Mouse (Mus musculus) skeletal muscle tissue, adult 2 months (tissue): Measurements from ENCODE around the gene Rnpc3.
A peak's percentile ranks its signal among the peaks of the same experiment; 100 is the strongest.
"Not testable (repeated sequence)": the region's sequence is repeated elsewhere in the genome, so short reads cannot be mapped to it uniquely, and the experiment has no call there.

Source experiments
- DNase-seq: peaks from one replicate; pipeline ENCODE4 v3.0.0-alpha.2; 2012; ENCODE audit warnings: low read depth, low spot score

Rnpc3 gene

DNA sequence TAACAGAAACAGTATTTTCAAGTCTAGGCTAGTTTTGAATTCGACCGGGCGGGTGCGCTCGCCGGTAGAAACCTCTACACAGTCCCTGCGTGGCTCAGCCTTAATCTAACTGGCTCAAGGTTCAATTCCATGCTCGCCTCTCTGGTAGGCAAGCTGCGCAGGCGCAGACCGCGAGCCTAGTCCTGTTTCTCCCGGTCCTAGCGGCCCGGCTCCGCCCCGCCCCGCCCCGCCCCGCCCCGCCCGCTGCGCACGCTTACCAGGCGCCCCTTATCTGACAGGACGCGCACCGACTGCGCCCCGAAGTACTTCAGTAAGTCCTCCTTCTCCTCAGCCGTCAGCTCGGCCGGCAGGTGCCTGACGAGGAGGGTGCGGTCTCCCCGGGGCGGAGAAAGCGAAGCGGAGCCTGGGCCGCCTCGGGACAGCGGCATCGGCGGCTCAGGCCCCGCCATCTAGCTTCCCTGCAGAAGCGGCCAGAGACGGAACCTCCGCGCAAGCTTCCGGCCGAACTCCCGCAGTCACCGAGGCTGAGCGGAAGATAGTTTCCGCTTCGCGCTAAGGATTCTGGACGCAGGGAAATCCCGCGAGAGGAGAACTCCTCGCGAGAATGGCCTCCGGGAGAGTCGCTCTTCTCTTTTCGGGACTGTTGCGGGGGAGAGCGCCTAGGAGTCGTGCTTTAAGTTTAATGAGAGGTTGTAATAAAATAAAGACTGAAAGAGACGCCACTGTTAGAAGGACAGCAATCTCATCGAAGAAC, at the start of gene Rnpc3:
Gene Rnpc3 (minus strand): TSS at position 544 of the 754 bp plus-strand sequence.
- peak; percentile 97 for DNase-seq

DNA sequence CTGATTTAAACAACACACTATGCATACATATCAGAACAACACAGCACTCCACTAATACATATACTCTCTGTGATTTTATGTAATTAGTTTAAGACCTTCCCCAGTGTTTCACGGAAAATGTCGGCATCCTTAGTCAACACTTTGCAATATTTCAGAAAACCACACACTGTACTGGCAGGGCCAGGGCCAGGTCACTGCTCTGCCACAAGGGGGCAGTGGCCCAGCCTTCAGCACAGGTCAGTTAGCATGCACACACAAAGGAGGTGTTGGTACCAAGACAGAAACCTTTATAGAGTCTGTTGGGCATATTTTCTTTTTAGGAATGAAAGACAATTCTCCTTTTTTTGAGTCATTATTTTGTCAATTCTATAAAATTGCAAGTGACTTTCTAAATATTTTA, 27.0 kb upstream of the Rnpc3 start:
- no peak for DNase-seq

DNA sequence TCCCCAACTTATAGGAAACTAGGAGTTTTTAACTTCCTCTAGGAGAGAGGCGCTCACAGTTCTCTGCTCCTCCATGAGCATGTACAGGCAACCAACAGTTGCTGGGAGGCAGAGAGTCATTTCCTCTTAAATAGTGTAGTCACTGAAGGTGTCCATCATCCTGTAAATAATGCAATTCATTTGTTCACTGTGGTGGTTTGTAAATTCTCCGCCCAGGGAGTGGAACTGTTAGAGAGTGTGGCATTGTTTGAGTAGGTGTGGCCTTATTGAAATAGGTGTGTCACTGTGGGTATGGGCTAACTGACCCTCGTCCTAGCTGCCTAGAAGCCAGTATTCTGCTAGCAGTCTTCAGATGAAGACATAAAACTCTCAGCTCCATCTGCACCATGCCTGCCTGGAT, 24.4 kb upstream of the Rnpc3 start:
- no peak for DNase-seq

DNA sequence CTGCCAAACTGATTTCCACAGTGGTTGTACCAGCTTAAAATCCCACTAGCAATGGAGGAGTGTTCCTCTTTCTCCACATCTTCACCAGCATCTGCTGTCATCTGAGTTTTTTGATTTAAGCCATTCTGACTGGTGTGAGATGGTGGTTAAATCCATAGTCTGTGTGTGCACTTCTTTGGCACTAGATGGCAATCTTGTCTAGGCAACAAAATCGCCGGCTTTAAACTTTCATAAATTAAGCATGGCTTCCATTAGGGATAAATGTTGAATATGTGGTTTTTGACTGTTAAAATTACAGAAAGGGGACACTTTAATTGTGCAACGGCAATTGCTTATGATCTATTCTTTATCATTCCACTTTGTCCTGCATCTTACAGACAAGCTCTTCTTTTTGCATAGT, 21.4 kb upstream of the Rnpc3 start:
- DNase-seq: not testable (repeated sequence)

DNA sequence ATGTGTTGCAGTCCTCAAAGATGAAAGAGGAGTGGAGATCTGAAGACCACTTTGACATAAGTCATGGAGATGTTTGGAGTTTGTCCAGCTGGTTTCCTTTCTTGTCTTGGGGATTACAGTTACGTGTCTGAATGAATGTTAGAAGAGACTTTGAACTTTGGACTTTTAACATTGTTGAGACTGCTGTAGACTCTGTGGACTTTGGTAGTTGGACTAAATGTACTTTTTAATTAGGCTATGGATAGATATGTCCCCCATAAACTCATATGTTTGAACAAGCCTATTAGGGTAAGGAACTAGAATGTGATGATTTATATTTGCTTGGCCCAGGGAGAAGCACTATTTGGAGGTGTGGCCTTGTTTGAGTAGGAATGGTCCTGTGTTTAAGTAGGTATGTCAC, 9.6 kb upstream of the Rnpc3 start:
- DNase-seq: no peak

DNA sequence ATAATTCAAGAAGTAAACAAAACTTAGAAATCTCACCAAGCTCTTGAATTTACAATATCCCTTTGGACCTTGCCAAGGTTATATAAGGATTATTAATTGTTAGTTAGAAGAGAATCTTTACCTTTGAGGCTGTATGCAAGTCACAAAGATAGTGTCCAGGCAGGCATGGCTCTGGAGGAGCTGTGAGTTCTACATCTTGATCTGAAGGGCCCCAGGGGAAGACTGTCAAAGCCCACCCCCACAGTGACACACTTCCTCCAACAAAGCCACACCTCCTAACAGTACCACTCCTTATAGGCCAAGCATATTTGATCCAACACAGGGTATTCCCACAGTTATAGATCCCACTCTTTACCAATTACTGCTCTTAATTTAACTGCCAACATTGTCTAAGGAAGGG, 4.3 kb upstream of the Rnpc3 start:
- no peak for DNase-seq

DNA sequence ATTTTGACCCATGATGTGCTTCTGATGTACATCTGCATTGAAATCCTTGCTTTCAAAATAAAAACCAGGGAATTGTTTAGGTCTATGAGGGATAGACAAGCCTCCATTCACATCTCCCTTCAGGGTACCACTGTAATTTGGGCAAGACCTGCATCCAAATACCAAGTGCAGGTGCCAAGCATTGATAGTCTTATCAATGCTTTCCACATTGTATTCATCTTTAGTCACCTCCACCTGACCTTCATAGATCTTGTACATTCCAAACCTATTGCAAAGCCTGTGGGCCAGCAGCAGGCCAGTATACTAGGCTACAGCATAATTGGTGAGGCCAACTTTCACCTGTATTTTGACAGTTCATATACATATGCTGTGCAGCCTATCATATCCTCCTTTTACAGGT, 1.7 kb upstream of the Rnpc3 start:
- DNase-seq: no peak

DNA sequence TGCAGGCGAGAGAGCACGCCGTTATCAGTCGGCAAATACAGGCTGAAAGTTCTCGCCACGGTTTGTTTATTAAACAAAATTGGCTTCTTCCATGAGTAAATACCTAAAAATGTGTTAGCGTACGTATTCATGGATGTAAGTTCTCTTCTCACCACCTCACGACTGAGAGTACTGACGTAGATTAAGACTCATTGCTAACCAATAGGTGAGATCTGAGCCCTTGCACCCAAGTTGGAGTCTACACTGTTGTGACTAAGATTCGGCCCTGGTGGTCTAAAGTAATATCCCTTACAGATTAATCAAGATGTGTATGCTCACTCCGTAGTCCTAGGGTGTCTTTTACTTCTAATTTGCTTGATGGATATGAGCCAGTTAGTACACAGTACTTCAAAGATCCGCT, 615 bp upstream of the Rnpc3 start:
- peak; percentile 2 for DNase-seq

DNA sequence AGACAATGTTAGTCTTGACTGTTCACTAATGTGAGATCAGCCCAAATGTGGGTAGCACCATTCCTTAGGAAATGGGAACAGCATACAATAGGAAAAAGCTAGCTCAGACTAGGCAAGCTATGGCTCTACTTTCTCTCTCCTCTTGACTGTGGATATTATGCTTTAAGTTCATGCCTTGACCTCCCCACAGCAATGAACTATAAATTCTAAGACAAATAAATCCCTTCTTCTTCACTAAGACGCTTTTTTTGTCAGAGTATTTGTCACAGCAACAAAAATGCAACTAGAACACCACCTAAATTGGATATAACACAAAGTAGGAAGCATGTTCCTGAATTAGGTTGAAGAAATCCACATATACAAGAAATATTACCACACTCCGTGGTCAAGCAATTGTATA, 23.4 kb downstream of the Rnpc3 start, which contains the start of gene Amy1:
Gene Amy1 (minus strand): TSS at position 101 of the 400 bp plus-strand sequence.
- DNase-seq: no peak

DNA sequence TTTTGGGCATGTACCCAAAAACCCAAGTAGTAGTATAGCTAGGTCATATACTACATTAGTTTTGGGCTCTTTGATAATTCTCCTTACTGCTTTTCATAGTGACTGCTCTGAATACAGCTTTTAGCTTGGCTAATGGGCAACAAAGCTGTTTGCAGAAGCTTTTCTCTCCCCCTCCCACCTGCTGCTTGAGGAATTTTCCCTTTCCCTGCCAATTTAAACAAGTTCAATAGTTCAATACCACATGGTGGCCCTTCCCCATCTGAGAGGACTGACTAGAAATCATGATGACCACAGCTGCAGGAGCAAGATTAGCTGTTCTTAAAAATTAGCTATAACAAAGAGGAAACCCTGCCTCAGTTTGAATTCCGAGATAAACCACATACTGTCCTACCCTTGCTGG, 39.1 kb downstream of the Rnpc3 start:
- no peak for DNase-seq

DNA sequence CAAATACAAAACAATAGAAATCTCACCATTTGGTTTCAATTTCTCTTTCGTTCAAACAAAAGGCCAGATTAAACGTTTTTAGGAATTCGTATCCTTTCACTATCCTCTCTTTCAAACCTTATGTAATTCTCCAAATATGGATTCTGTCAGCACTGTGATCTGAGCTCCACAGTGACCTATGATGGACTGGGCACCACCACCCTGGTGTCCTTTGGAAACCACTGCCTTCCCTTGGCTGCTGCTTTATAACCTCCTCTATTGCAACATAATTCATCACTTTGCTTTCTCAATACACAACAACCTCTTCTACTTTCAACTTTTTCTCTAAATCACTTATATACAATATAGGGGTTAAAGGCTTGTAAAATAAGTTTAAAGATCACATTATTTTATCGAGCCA, 55.4 kb downstream of the Rnpc3 start:
- peak; percentile 48 for DNase-seq

DNA sequence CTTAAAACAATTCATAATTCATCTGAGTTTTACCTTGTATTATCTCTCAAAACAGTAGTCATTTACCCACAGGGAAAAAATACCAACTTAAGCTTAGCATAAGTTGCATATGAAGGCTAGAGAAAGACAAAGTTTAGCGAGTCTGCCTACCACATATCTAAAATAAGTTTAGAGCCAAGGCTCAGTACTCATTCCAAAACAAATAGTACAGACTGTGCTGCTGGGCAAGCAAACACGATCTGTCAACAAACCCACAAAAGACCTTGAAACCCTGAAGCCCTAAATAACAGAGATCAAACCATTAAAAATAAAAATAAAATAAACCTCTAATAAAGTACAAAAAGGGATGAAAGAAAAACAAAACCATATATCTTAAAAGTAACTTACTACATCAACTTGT, 55.8 kb downstream of the Rnpc3 start:
- peak; percentile 12 for DNase-seq

DNA sequence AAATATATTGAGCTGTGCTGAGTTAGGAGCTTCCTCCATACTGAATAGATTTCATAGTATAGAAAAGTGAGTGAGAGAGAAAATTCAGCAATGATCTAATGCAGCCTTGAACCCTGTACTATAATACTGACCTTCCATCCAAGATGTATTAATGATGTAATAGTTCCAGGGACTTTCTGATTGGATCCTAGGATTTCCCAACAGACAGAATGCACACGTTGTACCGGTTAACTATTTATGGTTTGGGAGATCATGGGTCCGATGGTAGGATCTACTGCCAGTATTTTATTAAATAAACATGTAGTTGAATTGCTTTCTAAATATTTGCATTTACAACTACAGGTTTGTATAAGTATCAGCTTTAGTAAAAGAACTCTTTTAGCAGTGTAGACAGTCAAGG, 57.8 kb downstream of the Rnpc3 start:
- no peak for DNase-seq
